Mouse (Mus musculus): ENCODE measurements at regions not wholly inside any gene's neighbourhood (a gene's known extent, or its start where the extent isn't known, plus 50 kb on each side); places are given as distances from the start of the nearest gene placed in this dataset.

DNA sequence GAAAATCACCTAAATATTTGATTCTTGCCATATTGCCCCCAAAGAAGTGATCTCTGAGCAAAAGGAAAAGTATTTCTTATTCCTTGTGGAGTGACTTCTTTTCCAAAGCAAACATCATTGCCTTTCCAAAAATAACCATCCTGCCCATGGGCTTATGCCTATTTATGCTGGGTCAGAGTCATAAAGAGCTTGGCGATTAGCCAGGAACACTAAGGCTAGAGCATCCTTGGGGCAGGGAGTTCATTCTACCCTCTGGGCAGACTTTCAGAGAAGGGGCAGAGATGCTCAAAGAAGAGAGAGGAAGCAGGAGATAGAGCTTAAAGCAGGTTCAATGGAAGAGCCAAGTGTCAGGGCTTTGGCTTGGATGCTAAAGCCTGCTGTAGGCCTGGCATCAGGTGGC lies 203.1 kb upstream of the Gmds start:
- no peak for DNase-seq (ENCODE audit: low read depth)

DNA sequence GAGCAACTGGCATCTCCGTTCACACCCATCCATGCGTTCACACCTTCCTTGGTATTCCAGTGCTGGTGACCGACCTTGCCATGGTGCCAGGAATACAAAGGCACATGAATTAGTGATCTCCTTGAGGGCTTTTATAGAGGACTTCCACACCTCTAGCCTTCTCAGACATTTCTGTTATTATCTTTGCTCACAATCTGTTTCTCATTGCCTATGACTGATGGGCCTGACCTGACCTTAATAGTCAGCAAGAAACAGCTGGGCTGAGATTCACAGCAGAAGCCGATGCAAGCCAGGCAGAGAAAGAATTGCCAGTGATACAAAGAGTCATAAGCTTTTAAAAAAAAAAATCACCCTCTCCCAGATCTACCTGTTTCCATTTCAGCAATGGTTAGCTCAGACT lies 197.7 kb upstream of the Gmds start:
- no peak for DNase-seq (ENCODE audit: low read depth)

DNA sequence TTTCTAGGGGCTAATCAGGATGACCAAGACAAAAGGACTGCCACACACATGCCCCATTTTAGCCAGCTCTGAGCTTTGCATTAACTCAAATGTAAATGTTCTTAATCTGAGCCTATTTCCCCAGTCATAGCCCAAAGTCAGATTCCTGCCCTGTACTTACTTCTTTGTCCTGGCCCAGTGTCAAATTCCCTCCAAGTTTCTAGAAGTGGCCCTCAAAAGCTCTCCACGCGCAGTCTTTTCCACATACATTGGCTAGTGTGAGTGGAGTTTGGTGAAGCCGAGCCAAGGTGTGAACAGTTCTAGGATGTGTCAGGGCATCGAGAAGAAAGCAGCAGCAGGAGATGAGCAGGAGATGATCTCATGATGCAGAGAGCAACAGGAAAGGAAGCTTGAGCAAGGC lies 197.1 kb upstream of the Gmds start:
- no peak for DNase-seq (ENCODE audit: low read depth)

DNA sequence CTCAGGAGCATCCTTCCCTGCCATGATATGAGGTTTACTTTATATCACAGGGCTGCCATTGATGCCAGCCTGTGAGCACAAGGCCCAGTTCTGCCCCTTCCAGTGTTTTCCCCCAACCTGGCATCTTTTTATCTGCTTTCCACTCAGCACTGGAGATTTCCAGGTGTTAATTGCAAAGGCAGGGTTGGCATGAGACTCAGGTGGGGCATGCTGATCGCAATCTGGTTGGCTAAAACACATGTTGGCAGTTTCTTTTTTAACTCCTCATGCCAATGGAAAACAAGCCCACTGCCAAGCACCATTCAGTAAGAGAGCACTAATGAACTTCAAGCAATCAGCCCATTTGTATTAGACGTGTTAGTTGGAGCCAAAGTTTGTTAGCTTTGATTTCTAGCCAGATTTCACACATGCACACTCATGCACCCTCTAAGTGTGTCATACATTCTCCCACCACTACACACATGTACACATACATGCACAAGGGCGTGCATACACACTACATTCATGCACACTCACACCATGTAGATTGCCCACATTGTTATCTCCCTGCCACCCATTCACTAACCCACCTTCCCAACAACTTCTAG lies 192.5 kb upstream of the Gmds start:
- DNase-seq (ENCODE audit: low read depth): no peak

DNA sequence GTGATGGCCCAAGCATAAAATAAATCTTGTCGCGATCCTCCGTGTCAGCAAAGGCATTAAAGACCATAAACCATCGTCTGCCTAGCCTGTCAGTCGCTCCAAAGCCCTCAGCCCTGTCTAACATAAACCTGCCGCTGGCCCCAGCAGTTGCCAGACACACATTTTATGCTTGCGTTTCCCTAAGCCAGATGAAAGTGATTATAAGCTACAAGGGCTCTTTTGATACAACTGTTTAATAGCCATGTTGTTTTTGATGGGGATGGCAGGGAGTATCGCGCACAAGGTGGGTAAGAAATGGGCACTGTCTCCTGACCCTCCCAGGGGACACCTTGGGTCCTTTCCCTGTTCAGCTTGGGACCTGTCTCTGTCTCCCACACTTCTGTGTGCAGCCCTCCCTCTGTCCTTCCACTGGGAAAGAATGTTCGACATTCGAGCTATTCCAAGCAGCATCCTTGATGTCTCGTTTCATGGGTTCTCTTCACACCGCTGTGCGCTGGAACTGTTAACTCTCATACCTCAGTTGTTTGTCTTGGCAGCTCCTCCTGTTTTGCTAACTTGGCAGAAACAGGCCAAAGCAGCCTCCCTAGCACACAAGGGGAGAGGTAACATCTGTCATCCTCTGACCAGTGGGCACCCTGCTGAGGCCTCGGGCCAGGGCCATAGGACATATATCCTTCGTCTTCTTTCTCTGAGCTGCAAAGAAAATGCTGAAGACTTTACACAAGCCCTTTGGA lies 180.2 kb upstream of the Gmds start:
- DNase-seq (ENCODE audit: low read depth): no peak

DNA sequence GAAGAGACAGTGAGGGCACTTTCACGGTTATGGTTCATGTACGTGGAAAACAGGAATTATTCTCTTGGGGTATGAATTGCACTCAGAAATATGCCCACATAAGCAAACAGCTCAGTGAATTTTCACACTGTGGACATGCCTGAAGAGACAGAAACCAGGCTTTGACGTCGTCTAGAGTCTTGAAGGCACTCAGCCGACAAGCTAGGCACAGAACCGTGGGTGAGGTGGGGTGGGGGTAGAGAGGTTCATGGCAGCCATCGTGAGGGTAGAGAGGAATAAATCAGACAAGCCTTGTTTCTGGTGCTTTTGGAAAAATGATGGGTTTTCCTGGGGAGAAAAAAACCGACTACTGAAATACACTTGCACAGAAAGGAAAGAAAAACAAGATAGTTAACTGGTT lies 179.0 kb upstream of the Gmds start:
- DNase-seq (ENCODE audit: low read depth): no peak

DNA sequence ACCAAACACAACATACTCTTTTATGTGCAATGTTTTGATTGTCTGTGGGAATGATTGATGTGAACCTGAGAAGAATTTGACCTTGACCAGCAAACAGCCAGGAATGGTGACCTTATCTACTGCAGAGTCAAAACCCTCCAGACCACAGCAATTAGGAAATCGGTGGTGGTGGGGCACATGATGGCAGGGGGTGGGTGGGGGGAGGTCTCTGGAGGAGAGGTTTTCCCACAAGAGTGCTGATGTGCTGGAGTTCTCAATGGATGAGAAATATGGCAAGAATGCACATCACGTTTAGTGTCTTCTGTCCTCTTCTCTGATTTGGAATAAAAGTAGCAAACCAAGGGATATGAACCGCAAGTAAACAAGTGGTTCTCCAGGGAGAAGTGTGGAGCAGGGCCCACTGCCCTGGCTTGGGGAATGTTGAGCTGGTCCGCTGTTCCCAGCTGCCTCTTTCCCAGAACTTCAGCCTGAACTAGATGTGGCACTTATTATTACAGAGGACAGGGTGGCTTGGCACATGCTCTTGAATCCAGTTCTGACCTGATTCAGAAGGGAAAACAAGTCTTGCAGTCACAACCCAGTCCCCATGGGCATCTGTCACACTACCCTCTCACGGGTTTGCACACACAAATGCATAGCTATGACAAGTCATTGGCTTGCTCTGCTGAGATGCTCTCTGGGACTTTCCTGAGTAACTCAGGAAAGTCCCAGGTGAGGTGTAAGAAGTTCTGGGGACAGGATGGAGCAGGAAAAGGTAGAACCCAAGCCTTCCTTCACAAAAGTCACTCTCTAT lies 170.9 kb upstream of the Gmds start:
- no peak for DNase-seq (ENCODE audit: low read depth)

DNA sequence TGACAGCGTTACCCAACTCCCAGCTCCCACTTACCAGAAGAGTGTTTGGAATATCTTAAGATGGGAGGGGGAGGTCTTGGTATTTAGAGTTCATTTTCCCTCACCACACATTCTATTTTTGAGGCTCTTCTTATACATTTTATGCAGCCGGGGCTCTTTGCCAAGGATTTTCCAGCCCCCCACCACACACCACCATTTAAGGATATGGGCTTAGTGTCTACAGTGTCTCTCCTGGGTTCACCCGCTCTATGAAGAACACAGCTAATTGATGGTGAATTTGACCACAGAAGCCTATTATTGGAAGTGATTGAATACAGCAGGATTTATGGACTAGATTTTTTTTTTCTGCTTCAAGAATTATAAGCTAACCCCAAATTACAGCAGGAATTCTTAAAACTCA lies 169.9 kb upstream of the Gmds start:
- DNase-seq (ENCODE audit: low read depth): no peak

DNA sequence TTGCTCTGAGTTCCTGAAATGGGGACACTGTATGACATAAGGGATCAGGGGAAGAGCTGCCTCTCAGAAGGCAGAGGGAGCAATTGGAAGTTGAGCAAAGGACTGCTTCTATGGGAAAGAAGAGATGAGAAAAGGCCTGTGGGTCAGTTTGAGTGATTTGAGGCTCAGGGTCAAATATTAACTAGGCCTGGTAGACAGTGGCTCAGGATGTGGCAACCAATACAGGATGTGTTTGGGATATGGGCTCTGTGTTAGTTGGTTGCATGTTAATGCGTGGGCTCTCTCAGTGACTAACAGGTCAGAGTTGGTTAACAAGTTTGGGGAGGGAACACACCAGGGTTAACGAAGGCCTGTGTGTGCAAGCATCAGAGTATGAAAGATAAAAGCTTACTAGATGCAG lies 169.3 kb upstream of the Gmds start:
- DNase-seq (ENCODE audit: low read depth): no peak

DNA sequence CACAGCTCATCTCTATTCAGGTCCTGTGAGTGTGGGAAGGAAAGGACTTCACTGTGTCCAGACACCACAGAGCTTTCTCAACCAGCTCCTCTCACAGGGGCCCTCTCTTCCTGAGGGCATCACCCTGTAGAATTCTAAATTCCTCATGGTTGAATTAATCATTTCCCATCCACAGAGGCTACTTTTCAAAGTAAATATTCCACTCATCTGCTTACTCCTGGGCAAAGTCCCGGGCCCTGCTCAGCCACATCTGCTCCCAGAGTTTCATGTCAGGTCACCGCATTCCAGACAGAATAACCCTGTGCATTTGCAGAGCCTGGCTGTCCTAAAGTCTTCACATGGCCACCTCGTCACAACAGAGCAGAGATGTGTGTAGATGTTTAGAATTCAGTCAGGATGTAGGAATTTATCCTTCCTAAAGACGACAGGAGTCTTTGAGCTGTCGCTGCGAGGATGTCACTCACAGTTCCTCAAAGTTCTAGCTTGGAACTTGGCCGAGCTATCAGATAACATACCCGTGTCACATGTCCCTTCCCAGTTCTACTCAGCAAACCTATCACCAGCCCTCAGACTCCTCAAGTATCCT lies 159.8 kb upstream of the Gmds start:
- no peak for DNase-seq (ENCODE audit: low read depth)

DNA sequence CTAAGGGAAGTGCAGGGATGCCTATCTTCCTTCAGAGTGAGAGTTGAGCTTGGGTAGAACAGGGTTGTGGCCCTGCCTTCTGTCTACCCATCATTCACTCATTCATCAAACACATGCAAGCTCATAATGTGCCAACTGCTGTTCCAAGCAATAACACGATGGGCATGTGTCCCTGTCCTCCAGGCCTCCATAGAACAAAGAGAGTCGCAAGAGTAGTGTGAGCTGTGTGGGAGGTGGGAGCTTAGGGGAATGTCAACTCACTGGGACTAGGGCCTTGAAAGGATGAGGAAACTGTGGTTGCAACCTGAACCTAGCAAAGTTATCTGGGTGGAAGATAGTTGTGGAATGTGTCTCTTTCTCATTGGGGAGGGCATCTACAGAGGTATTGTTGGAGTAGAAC lies 157.7 kb upstream of the Gmds start:
- DNase-seq (ENCODE audit: low read depth): no peak

DNA sequence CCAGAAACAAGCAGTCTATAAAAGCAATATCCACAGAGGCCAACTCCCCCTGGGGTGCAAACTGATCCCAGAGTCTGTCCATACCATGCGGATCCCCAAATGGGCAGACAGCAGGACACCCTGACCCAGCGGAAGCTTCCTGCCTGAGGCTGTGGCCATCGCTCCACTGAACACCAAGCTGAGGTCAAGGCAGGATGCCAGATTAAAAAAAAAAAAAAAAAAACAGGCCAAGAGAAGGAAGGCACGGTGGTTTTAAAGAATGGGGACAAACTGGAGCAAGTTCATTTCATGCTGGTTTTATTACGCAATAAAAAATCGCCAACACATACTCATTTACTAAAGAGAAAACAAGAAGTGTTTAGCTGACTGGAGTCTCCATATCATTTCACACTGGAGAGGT lies 156.5 kb upstream of the Gmds start:
- DNase-seq (ENCODE audit: low read depth): no peak

DNA sequence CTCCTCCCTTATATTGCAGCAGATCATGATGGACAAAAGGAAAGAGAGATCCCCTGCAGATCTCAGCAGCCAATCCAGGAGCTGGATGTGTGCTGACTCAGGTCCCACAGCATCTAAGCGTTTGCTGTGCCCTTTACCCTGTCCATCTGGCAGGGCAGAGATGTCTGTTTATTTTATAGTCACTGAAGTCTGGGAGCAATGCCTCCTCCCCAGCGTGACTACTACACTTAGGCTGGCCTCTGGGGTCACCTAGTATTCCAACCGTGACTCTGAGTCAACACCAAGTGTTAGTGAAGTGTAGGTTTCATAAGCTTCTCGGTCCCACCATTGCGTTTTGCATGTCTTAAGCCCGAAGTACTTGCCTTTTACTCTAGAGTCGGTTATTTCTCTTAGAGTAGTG lies 155.3 kb upstream of the Gmds start:
- DNase-seq (ENCODE audit: low read depth): no peak

DNA sequence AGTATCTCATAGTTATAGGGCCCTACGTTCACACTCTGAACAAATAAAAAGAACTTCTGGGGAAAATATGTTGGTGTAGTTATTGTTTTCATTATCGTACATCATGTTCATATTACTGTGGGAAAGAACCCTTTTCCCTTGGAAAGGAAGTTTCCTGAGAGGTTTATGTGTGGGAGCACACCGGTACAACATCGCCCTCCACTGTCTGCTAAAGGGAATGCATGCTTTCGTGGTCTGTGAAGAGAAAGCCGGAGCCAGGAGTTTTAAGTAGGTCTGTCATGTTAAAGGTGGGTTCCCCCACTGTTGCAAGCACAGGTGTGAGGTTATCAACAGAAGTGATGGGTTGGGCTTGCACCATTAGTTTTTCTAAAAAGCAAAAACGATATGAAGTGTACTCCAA lies 154.8 kb upstream of the Gmds start:
- DNase-seq (ENCODE audit: low read depth): no peak

DNA sequence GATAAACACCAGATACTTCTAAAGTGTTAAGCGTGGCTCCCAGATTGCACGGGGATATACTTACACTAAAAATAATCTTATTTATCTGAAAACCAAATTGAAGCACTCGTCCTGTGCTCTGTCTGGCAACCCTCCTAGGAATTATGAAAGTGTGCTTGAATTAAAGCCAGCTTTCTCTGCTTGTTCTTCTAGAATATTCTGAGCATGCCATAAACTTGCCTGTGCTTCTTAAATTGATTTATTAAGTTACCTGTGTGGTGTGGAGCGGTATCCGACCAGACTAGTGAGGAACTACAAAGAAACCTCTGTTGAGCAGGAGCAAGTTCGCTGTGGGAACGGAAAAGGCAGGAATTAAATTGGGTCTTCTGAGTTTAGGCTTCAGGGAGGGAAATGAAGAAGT lies 154.0 kb upstream of the Gmds start:
- DNase-seq (ENCODE audit: low read depth): no peak

DNA sequence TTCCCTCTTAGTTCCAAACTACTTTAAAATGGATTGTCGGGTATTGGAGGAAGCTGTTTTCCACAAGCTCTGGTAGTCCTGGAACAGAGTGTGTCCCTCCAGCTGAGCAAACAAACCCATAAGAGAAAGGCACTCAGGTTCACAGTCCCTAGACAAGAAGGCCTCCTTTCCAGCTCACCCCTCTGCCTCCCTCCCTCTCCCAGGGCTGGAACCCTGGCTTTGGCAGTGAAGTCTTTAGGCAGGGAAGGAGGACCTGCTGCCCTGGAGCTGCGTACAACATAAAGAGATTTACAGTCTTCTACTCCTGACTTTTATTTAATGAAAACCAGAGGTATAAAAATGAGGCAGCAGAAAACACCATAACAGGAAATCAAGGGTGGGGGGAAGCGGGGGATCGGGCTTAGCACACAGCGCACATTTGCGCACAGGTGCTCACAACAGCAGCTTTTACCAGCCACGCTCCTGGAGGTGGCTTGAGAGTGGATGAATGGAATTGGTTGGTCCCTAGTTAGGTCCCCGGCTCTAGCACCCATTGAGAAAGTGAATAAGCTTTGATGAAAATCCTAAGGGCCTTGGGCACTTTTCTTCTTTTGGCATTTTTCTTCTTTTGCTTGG lies 143.0 kb upstream of the Gmds start:
- no peak for DNase-seq (ENCODE audit: low read depth)

DNA sequence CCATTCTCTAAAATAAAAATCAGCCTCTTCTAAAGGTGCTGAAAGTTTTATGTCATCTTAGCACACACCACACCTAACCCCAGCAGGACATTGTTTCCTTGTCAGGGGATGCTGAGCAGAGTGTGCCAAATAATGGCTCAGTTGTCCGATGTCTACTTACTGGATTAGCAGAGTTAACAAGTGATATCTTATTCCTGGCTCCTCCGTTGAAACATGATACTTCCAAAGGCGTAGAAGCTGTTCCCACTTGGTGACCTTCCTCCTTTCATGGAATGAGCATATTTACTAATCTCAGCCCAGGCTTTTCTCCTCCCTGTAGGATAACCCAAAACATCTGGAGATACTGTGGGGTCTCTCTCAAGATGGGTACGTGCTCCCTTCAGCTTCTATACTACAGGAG lies 141.5 kb upstream of the Gmds start:
- DNase-seq (ENCODE audit: low read depth): no peak

DNA sequence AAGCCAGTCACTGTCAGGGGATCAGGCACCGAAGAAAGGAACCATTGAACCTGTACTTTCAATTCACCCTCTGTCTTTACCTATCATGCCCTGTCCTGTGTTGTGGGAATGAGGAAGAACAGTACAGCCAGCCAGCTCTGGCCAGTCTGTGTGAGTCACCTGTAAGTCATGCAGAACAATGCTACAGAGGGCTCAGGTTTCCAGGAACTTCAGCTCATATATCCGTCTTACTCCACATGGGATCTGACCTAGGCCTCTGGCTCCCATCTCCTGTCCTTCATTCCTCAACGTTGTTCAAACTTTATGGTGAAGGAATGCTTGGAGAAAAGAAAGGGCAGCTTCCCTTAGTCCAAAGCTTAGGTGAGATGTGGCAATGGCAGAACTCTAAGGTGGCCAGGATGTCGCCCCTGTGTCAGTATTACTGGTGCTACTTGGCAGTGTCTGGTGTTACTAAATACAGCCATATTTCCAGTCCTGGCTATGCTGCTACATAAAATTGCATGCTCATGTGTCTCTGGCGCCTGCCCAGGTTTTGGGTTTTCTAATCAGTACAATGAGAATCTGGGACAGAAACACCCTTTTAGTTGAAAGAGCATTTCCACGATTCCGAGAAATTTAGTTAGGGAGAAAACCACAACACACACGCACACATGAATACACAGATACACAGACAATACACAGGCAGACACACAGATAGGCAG lies 140.7 kb upstream of the Gmds start:
- DNase-seq (ENCODE audit: low read depth): no peak

DNA sequence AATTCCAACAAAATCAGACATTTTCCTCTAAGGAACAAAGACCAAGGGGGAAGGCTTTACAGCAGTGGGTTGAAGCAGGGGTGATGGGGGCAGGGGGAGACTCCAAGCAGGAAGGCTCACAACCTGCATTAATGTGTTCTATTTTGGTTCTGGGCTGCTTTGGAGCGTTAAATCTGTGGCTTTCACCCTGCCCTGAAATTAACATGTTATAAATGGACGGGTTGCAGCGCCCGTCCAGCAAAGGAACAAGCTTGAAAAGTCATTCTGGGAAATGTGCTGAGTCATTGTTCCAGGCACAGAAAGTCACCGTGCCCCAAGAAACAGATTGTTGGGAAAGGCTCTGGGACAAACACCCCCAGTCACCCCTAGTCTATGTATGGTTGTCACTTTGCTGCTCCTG lies 127.2 kb upstream of the Gmds start:
- no peak for DNase-seq (ENCODE audit: low read depth)

DNA sequence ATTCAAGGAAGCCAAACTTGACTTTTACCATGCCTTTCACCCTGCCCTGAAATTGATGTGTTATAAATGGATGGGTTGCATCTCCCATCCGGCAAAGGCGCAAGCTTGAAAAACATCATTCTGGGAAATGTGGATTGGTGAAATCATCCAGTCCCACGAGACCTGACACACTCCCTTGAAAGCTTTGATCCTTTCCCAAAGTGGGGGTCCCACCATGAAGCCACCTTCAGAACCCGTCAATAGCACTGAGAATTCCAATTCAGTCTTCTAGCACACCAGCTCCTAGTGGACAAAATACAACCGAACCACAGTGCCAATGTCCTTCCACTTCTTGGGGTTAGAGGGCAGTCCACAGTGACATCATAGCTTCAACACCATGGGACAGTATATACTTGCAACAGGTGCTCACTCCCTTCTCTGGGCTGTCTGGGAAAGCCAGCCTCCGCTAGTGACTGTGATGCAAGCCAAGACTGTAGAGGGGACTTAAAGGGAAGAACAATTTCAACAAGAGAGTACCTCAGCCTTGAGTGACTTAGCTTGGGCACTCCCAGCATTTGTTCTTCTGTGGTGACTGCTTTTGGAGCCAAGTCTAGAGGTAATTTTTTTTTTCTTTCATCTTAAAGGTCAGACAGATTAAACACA lies 126.6 kb upstream of the Gmds start:
- no peak for DNase-seq (ENCODE audit: low read depth)

DNA sequence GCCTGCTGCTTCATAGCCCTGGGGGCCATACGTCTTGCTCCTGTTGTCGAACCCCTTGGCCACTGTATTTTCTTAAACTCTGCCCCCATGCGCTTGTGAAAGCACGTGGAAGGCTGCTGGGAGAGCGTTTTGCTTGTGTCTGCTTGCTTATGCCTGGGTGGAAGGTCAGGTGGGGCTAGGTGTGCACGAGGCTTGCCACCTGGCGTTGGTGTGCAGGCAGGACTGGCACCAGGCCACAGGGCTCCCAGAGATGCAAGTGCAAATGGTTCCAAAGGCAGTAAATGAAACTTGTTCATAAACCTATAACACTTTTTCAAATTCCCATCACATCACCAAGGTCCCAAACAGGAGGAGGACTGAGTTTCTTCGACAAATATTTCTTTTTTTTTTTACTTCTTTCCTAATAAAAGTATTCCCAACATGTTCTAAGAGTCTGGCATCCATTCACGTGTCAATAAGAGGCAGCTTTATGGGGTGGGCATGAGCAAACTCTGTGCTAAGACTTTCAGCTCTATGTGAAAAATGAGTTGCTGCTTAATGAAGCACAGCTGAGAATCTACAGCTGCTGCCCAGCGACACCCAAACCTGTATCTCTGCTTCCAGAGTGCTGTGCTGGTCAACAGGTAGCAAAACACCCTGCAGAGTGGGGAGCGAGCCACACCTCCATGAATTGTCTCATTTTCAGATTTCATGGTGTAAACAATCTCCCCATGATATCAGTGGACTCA lies 116.0 kb upstream of the Gmds start:
- no peak for DNase-seq (ENCODE audit: low read depth)

Data from naive thymus-derived CD4-positive, alpha-beta T cell, adult 2 months (primary cell).